Mouse (Mus musculus) CH12.LX (cell line): ENCODE data around the gene Ubxn6.

Experiments
- CTCF ChIP-seq, 2 experiments: IDR thresholded peaks in 1 of 2; conservative IDR thresholded peaks in 1 of 2; 2 replicates each; pipeline ENCODE4 v1.5.1; 2011 to 2012; ENCODE audit warnings: low read depth in 2 of 2, low read length in 2 of 2, improper control_type of control experiment in 1 of 2, inconsistent platforms in 1 of 2, mild to moderate bottlenecking in 1 of 2, moderate library complexity in 1 of 2
- RAD21 ChIP-seq: IDR thresholded peaks from 2 replicates; pipeline ENCODE4 v1.6.1; 2011; ENCODE audit warnings: low read depth, mild to moderate bottlenecking, low read length, improper control_type of control experiment, moderate library complexity
- USF1 ChIP-seq: IDR thresholded peaks from 2 replicates; pipeline ENCODE4 v1.6.1; 2014; ENCODE audit warnings: low read depth, mild to moderate bottlenecking, inconsistent platforms, low read length, improper control_type of control experiment

GRCm38 (mm10) chr17:56078880-56079795 lies 4.3 kb upstream of the Ubxn6 start, which contains the start of gene Hdgfl2:
- TF ChIP-seq USF1 (no peak), RAD21 (no peak), CTCF (conservative IDR thresholded peaks at IDR 0.05 in 1 of 2, IDR thresholded peaks at IDR 0.05 in 1 of 2; ENCODE audit: low read depth in 2 of 2, low read length in 2 of 2) (no peak)
